Mouse (Mus musculus) thymus, postnatal 25 days (tissue): ENCODE results near the gene Glrp1.

Experiments used
- DNase-seq: peaks from one replicate; pipeline ENCODE4 v3.0.0; 2022

The Glrp1 gene

GRCm38 (mm10) chr1:88491617-88492378 lies 18.1 kb downstream of the Glrp1 start:
- DNase-seq: no peak

DNA sequence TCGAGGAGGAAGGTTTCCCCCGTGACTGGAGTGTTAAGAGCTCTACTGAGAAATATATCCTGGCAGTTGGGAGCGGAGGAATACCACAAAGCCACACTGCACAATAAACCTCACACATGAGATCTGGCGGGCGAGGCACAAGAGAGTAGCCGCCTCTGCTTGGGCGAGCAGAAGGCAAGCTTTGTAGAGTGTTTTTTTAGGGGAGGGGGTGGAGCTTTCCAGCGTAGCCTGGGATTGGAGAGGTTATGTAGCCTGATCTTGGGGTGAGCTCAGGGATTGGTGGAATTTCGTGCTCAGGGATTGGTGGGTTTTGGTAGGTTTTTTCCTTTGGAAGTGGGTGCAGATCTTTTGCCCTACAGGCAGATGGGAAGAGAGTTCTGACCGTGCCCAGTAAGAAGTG lies 19.7 kb downstream of the Glrp1 start:
- DNase-seq: no peak

GRCm38 (mm10) chr1:88488957-88489356 lies 20.9 kb downstream of the Glrp1 start:
- no peak for DNase-seq

GRCm38 (mm10) chr1:88486336-88486735 lies 23.5 kb downstream of the Glrp1 start:
- no peak for DNase-seq

DNA sequence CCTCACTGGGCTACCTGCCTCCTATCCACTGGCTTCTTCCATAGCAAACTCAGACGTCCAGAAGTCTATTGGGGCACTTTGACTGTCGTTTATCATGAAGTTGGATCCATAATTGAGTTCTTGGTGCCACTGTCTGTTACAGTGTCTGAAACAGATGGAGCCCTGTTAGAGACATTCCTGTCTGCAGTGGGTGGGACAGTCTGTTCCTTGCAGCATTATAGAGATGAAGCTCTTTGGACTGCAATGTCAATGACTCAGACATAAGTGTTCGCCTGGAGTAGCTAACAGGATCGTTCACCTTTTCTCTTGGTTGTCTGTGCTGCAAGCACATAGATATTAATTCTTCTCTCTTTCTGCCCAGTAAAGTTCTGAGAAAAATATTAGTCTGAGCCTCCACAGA lies 25.8 kb downstream of the Glrp1 start:
- DNase-seq: no peak

- DNase-seq: no peak
Measured at GRCm38 (mm10) chr1:88482142-88483099, 27.4 kb downstream of the Glrp1 start.

DNA sequence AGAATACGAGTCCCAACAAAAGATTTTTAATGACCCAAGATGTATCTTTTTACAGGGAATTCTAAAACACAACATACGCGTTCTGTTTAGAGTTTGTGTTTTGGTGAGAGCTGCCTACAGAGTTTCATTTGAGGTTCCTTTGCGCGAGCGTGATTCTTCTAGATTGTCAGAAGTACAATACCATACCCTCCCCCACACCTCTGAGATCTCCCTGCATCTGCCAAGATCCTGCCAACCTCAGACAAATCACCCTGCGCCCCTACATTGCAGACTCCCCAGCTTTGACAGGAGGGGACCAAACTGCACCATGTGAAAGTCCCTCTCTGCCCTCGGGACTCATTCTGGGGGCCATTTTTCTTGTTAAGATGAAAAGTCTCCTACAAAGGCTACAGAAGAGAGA lies 29.3 kb downstream of the Glrp1 start:
- no peak for DNase-seq

GRCm38 (mm10) chr1:88478205-88478604 lies 31.7 kb downstream of the Glrp1 start:
- no peak for DNase-seq

GRCm38 (mm10) chr1:88476554-88477085 lies 33.2 kb downstream of the Glrp1 start:
- DNase-seq: no peak

DNA sequence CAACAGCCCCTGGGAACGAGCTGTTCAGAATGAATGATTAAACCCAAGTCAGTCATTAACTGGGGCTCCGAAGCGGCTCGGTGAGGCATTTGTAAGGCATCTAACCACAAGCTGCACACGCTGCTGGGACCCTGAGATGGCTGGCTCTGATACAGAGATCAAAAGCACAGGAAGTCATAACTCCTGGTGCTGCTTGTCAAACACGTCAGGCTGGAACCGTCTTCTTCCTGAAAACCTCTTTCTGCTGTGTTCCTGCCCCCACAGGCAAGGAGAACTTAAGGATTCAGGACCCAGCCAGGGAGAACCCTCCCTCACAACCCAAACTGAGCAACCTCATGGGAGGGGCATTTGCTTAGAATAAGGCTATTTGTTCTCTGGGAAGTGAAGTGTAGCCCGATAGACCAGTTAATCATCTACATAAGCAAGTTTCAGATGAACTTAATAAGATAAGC lies 34.3 kb downstream of the Glrp1 start:
- peak; percentile 68 for DNase-seq

GRCm38 (mm10) chr1:88474598-88474997 lies 35.3 kb downstream of the Glrp1 start:
- peak; percentile 38 for DNase-seq

- no peak for DNase-seq
Measured at GRCm38 (mm10) chr1:88473899-88474298, 36.0 kb downstream of the Glrp1 start.

DNA sequence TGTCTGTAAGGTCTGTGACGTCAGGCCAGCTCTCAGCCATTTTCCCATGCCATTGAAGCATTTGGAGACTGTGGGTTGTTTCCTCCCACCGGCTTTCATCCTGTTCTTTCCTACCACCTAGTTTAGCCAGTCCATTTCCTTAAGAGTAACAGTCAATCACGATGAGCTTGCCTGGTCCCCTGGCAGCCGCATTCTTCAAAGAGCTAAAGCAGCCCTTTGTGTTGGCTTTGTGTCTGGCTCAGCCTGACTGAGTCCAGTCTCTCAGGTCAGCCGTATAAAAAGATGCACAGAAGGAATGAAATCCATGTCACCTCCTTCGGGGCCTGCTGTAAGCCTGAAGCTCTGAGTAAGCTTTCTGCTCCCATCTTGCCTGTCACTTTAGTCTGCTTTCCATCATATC lies 37.6 kb downstream of the Glrp1 start:
- DNase-seq: no peak

DNA sequence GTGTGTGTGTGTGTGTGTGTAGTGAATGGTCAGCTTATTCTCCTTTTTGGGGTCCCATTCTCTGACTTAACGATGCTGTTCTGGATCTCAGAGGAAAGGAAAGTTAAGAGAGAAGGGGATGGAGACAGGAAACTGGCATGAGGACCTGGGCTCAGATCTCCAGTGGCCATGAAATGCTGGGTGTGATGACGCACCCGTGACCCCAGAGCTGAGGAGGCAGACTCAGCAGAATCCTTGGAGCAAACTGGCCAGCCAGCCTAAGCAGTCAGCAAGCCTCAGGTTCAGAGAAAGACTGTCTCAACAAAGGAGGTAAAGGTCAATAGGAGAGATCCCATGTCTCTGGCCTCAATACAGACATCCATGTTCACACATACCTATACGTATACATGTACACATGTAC lies 40.1 kb downstream of the Glrp1 start:
- DNase-seq: no peak

DNA sequence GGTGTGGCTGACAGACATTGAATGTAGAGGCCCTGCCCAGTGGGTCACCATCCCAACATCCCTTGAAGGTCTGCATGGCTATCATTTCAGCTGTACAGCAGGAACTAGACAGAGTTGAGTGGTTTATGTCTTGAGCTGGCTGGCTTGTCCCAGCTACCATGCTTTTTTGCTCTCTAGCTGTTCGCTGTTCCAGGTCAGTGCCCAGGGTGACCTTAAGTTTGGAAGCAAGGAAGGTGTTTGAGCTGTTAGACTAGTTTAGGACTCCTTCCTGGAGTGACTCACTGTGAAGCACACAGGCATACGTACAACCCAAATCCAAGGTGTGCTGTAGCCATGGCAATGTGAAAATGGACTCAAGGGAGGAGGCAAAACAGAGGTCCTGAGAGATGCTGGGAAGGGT lies 41.5 kb downstream of the Glrp1 start:
- DNase-seq: no peak

- no peak for DNase-seq
Measured at GRCm38 (mm10) chr1:88467866-88468265, 42.0 kb downstream of the Glrp1 start.

DNA sequence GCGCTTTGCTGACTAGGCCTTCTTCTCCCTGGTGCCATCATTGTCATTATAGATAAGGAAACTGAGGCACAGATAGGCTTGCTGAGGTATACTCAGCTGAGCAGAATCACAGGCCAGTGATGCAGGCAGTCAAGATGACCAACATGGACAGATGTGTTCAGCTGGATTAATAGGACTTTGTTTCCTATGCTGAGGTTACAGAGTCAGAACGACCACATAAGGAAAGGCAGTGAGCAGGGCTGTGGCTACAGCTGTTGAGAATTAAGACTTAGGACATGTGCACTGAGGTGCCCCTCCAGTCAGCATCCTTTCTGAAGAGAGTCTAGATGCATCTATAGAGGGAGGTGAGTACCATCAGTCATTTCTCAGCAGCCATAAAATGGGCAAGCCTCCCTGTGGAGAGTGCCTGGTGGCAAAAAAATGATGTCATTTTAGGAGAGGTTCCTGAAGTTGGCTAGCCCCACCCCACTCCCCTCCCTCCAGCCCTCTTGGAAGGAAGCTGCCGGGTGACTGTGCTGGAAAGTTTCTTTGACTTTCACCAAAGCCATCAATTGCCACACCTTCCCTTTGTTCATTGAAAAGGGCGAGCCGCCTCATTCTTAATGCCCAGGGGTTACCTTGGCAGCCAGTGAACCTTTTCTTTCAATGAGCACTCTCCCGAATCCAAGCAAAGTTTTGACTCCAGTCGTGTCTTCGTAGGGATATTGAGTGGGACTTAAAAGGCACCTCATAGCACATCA lies 43.4 kb downstream of the Glrp1 start:
- no peak for DNase-seq

GRCm38 (mm10) chr1:88465722-88466121 lies 44.1 kb downstream of the Glrp1 start:
- peak; percentile 32 for DNase-seq

GRCm38 (mm10) chr1:88464109-88464905 lies 45.6 kb downstream of the Glrp1 start:
- DNase-seq: no peak

GRCm38 (mm10) chr1:88463241-88463640 lies 46.6 kb downstream of the Glrp1 start:
- no peak for DNase-seq

DNA sequence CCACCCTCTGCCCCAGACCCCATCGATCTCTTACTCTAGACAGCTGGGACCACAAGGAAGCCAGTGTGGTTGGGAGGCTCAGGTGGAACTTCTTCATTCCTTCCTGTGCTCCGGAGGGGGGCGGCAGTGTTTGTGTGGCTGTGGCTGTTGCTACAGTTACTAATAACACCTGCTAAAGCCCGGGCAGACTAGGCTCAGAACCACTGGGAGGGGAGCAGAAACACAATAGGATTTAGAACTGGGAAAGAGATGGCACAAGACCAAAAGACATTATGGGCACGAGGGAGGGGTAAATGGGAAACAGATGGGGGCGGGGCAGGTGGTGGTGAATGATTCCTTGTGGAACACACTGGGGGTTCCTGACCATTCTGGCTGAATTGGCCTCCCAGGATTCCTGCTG lies 47.4 kb downstream of the Glrp1 start:
- peak; percentile 35 for DNase-seq

GRCm38 (mm10) chr1:88461096-88461495 lies 48.8 kb downstream of the Glrp1 start:
- no peak for DNase-seq
